Comparison of ENCODE assay signal across 9 mouse cellular contexts in the genomic region with DNA sequence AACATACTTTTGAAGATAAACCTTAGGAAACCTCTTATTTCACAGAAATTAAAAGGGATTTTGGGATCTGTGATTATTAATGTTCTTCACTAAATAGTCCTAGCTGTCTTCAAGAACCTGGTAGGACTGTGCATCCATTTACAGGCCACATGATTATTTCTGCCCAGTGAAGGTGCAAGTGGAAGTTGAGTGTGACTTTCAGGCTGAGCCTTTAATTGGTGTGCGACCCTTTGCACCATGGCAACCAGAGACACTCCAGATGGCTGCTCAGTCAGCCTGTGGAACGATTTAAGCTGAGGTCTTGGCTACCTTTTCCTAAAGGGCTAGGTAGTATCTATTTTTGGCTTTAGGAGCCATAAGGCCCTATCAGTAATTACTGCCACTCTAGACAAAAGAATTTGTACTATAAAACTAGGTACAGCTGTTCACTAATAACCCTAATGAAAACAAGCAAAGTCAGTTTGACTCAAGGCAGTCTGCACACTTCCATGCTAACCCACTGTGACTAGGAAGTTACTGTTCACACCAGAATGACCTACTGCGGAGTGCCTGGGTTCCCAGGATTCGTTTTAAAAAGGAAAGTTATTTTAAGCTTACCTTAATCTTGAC. TPM values are rescaled to one million over a fixed set of nuclear protein-coding genes. Genes with fewer than 3 reads are reported as not detected.
DNase-seq lines count a peak whose midpoint lies in the region; ATAC-seq and TF ChIP-seq lines count a peak whose summit lies in the region.
"Had no signal": no experiment of that assay in that cellular context is flagged by ENCODE, and none has a peak within 500 bp of the region (broad histone marks: within the 10 kb centered on the region; RNA-seq: fewer than 3 reads in every experiment).

No protein-coding gene starts in this region.

- no peak overlapping the region for H3K9ac ChIP-seq in forebrain, embryonic 12.5 days
- H3K9ac ChIP-seq in forebrain, postnatal 0 days = no peak overlapping the region
- peak overlapping the region; percentile 28; the same call in 1 of the 2 replicates for H3K9ac ChIP-seq in liver, adult 2 months (ENCODE audit: low read depth, low read length)
- H3K9ac ChIP-seq in embryonic facial prominence, embryonic 11.5 days (replicated peaks; ENCODE audit: low read length) = no peak overlapping the region
- no peak overlapping the region for H3K9ac ChIP-seq in liver, embryonic 14.5 days (replicated peaks)

- no peak for TF ChIP-seq POLR2A in liver, adult 2 months (IDR thresholded peaks at IDR 0.05; ENCODE audit: extremely low read depth, insufficient read depth, low read length)
- TF ChIP-seq POLR2A in thymus, adult 2 months (IDR thresholded peaks at IDR 0.05; ENCODE audit: control insufficient read depth, extremely low read depth, insufficient read depth, low read length, poor library complexity) = no peak

- H3K4me1 ChIP-seq in forebrain, embryonic 12.5 days = peaks cover 59% of the 10 kb centered on the region
- peaks cover 6% of the 10 kb centered on the region; the same call in 1 of the 2 replicates for H3K4me1 ChIP-seq in forebrain, postnatal 0 days (ENCODE audit: insufficient read depth)
- H3K4me1 ChIP-seq in liver, adult 2 months (ENCODE audit: control insufficient read depth, insufficient read depth, low read length) = peaks cover 30% of the 10 kb centered on the region
- H3K4me1 ChIP-seq in embryonic facial prominence, embryonic 11.5 days (ENCODE audit: control insufficient read depth, insufficient read depth, low read length) = peaks cover 5% of the 10 kb centered on the region; the same call in 1 of the 2 replicates
- peaks cover 17 to 26% of the 10 kb centered on the region in 2 experiments for H3K4me1 ChIP-seq in liver, embryonic 14.5 days (replicated peaks; ENCODE audit: control insufficient read depth in 2 of 2, insufficient read depth in 2 of 2, low read length in 1 of 2)
- peaks cover 11% of the 10 kb centered on the region for H3K4me1 ChIP-seq in thymus, adult 2 months (replicated peaks; ENCODE audit: control insufficient read depth, insufficient read depth, low read length)

- H3K4me2 ChIP-seq in forebrain, embryonic 12.5 days = peak overlapping the region; percentile 88; the same call in 1 of the 2 replicates
- no peak overlapping the region for H3K4me2 ChIP-seq in forebrain, postnatal 0 days (ENCODE audit: low read depth)
- peak overlapping the region; percentile 61; the same call in 1 of the 2 replicates for H3K4me2 ChIP-seq in embryonic facial prominence, embryonic 11.5 days (ENCODE audit: low read depth, low read length)
- peak overlapping the region; percentile 90 for H3K4me2 ChIP-seq in liver, embryonic 14.5 days (ENCODE audit: low read depth)

- no peak overlapping the region for H3K4me3 ChIP-seq in forebrain, embryonic 12.5 days (replicated peaks)
- no peak overlapping the region for H3K4me3 ChIP-seq in forebrain, postnatal 0 days (ENCODE audit: low read depth, low read length)
- no peak overlapping the region for H3K4me3 ChIP-seq in liver, adult 2 months (ENCODE audit: insufficient read depth, low read depth, low read length)
- H3K4me3 ChIP-seq in embryonic facial prominence, embryonic 11.5 days (ENCODE audit: low read depth, low read length) = no peak overlapping the region; the same call in 1 of the 2 replicates
- no peak overlapping the region; a peak in 1 of 4 replicates for H3K4me3 ChIP-seq in liver, embryonic 14.5 days (ENCODE audit: insufficient read depth in 1 of 2, low read depth in 2 of 2, low read length in 2 of 2)
- no peak overlapping the region for H3K4me3 ChIP-seq in thymus, adult 2 months (ENCODE audit: control insufficient read depth, insufficient read depth, low read length)

- H3K27ac ChIP-seq in forebrain, embryonic 12.5 days = no peak overlapping the region
- H3K27ac ChIP-seq in forebrain, postnatal 0 days (ENCODE audit: low read depth, low read length) = no peak overlapping the region
- no peak overlapping the region for H3K27ac ChIP-seq in liver, adult 2 months (replicated peaks; ENCODE audit: insufficient read depth, low read depth, low read length)
- no peak overlapping the region for H3K27ac ChIP-seq in embryonic facial prominence, embryonic 11.5 days (replicated peaks; ENCODE audit: low read depth, low read length)
- no peak overlapping the region for H3K27ac ChIP-seq in liver, embryonic 14.5 days
- H3K27ac ChIP-seq in thymus, adult 2 months (ENCODE audit: control insufficient read depth, insufficient read depth, low read length) = no peak overlapping the region

- TF ChIP-seq EP300 in liver, embryonic 14.5 days (IDR thresholded peaks at IDR 0.05; ENCODE audit: low read depth) = no peak

- ATAC-seq in forebrain, embryonic 12.5 days (ENCODE audit: low FRiP score) = no peak
- no peak for ATAC-seq in forebrain, postnatal 0 days
- ATAC-seq in embryonic facial prominence, embryonic 11.5 days (replicated peaks; ENCODE audit: insufficient number of reproducible peaks, low FRiP score, low TSS enrichment, low read depth) = no peak
- no peak for ATAC-seq in liver, embryonic 14.5 days (ENCODE audit: insufficient read depth)

- no peaks in the 10 kb centered on the region for H3K9me3 ChIP-seq in forebrain, embryonic 12.5 days
- H3K9me3 ChIP-seq in forebrain, postnatal 0 days (ENCODE audit: low read length) = no peaks in the 10 kb centered on the region
- no peaks in the 10 kb centered on the region for H3K9me3 ChIP-seq in embryonic facial prominence, embryonic 11.5 days (replicated peaks; ENCODE audit: control insufficient read depth, low read length)
- H3K9me3 ChIP-seq in liver, embryonic 14.5 days (ENCODE audit: control insufficient read depth, low read length) = no peaks in the 10 kb centered on the region

- no peak for TF ChIP-seq CTCF in forebrain, postnatal 0 days (IDR thresholded peaks at IDR 0.05; ENCODE audit: low read depth)
- TF ChIP-seq CTCF in liver, adult 2 months (IDR thresholded peaks at IDR 0.05; ENCODE audit: low read depth, low read length) = no peak
- TF ChIP-seq CTCF in liver, embryonic 14.5 days (IDR thresholded peaks at IDR 0.05; ENCODE audit: low read depth) = no peak
- TF ChIP-seq CTCF in thymus, adult 2 months (IDR thresholded peaks at IDR 0.05; ENCODE audit: borderline replicate concordance, control insufficient read depth, extremely low read depth, insufficient read depth, low read length, poor library complexity) = no peak

- WGBS in forebrain, embryonic 12.5 days = 69% methylated on average over 4 of the region's 4 CpGs
- 49% methylated on average over 4 of the region's 4 CpGs for WGBS in forebrain, postnatal 0 days
- WGBS in liver, adult 2 months = 28% methylated on average over 4 of the region's 4 CpGs
- WGBS in embryonic facial prominence, embryonic 11.5 days = 56% methylated on average over 4 of the region's 4 CpGs
- 73% methylated on average over 4 of the region's 4 CpGs for WGBS in liver, embryonic 14.5 days (ENCODE audit: insufficient replicate concordance)
- 88% methylated on average over 4 of the region's 4 CpGs for WGBS in thymus, adult 2 months

- no peaks in the 10 kb centered on the region for H3K27me3 ChIP-seq in forebrain, embryonic 12.5 days
- no peaks in the 10 kb centered on the region for H3K27me3 ChIP-seq in forebrain, postnatal 0 days (ENCODE audit: insufficient read depth, low read length)
- H3K27me3 ChIP-seq in liver, adult 2 months (ENCODE audit: control insufficient read depth, insufficient read depth, low read length) = no peaks in the 10 kb centered on the region
- H3K27me3 ChIP-seq in embryonic facial prominence, embryonic 11.5 days (ENCODE audit: control insufficient read depth, insufficient read depth, low read length) = no peaks in the 10 kb centered on the region
- H3K27me3 ChIP-seq in liver, embryonic 14.5 days (ENCODE audit: control insufficient read depth, insufficient read depth, low read length) = no peaks in the 10 kb centered on the region
- H3K27me3 ChIP-seq in thymus, adult 2 months (ENCODE audit: control insufficient read depth, insufficient read depth, low read length) = no peaks in the 10 kb centered on the region

- no peak for DNase-seq in forebrain, postnatal 0 days
- DNase-seq in liver, adult 2 months (ENCODE audit: extremely low read depth, low read depth, low spot score) = peak; percentile 22
- no peak for DNase-seq in liver
- peak; percentile 42 for DNase-seq in embryonic facial prominence, embryonic 11.5 days (ENCODE audit: low spot score)
- DNase-seq in liver, embryonic 14.5 days (ENCODE audit: low read depth in 3 of 3, low spot score in 3 of 3) = no peak
- no peak for DNase-seq in thymus, adult 2 months
- DNase-seq in layer of hippocampus, postnatal 10 days (ENCODE audit: low spot score in 2 of 2) = no peak
- DNase-seq: right cerebral cortex, adult 18-20 months had no signal

- H3K79me2 ChIP-seq in liver, adult 2 months (ENCODE audit: control insufficient read depth, insufficient read depth, low read length) = peaks cover 20% of the 10 kb centered on the region; the same call in 1 of the 2 replicates

- H3K36me3 ChIP-seq in forebrain, embryonic 12.5 days (replicated peaks) = peaks cover 58% of the 10 kb centered on the region
- peaks cover 48% of the 10 kb centered on the region for H3K36me3 ChIP-seq in forebrain, postnatal 0 days (ENCODE audit: insufficient read depth)
- H3K36me3 ChIP-seq in liver, adult 2 months (ENCODE audit: control insufficient read depth, insufficient read depth, low read length) = peaks cover 63% of the 10 kb centered on the region
- peaks cover 17% of the 10 kb centered on the region for H3K36me3 ChIP-seq in embryonic facial prominence, embryonic 11.5 days (replicated peaks; ENCODE audit: control insufficient read depth, insufficient read depth, low read depth, low read length)
- peaks cover 57% of the 10 kb centered on the region for H3K36me3 ChIP-seq in liver, embryonic 14.5 days (replicated peaks; ENCODE audit: control insufficient read depth, insufficient read depth, low read depth)
- H3K36me3 ChIP-seq in thymus, adult 2 months (ENCODE audit: control insufficient read depth, insufficient read depth, low read length) = peaks cover 52% of the 10 kb centered on the region

RNA-seq across cellular contexts. Expression of a gene that starts 2.9 kb away (rescaled TPM):
- 468 and 481 TPM in 2 replicates for polyA plus RNA-seq in forebrain, embryonic 12.5 days (2016; fragmentation: Nextera tagmentation; extraction: Ambion mirVana)
- 177 and 196 TPM in 2 replicates for total RNA-seq in forebrain, postnatal 0 days (2014; rRNA removed)
- polyA plus RNA-seq in forebrain, postnatal 0 days (2015; fragmentation: Nextera tagmentation; extraction: Ambion mirVana) = 172 and 189 TPM in 2 replicates
- total RNA-seq in liver, adult 2 months (2014; rRNA removed) = 777 and 830 TPM in 2 replicates
- polyA plus RNA-seq in liver, adult 2 months (2012; rRNA removed) = 78.7 and 83.0 TPM in 2 replicates
- polyA plus RNA-seq in embryonic facial prominence, embryonic 11.5 days (2014; fragmentation: Nextera tagmentation; extraction: Ambion mirVana) = 577 and 673 TPM in 2 replicates
- 62.3 and 140 TPM in 2 replicates for polyA plus RNA-seq in liver, embryonic 14.5 days (2012; rRNA removed)
- 214 and 222 TPM in 2 replicates for polyA plus RNA-seq in liver, embryonic 14.5 days (2014; fragmentation: Nextera tagmentation; extraction: Ambion mirVana)
- 34.6 and 38.1 TPM in 2 replicates for polyA plus RNA-seq in thymus, adult 2 months (2012; rRNA removed)
- 100 to 1,000 TPM; 263 to 275 TPM for total RNA-seq in layer of hippocampus, postnatal 10 days (2021)

RNA-seq across cellular contexts. Expression of a gene that starts 3.2 kb away (rescaled TPM):
- 2.9 and 3.0 TPM in 2 replicates for polyA plus RNA-seq in forebrain, embryonic 12.5 days (2016; fragmentation: Nextera tagmentation; extraction: Ambion mirVana)
- total RNA-seq in forebrain, postnatal 0 days (2014; rRNA removed) = 0.92 and 1.6 TPM in 2 replicates
- 0.72 and 1.2 TPM in 2 replicates for polyA plus RNA-seq in forebrain, postnatal 0 days (2015; fragmentation: Nextera tagmentation; extraction: Ambion mirVana)
- total RNA-seq in liver, adult 2 months (2014; rRNA removed) = 0.87 and 1.0 TPM in 2 replicates
- 0.77 and 1.1 TPM in 2 replicates for polyA plus RNA-seq in liver, adult 2 months (2012; rRNA removed)
- 1.6 and 2.0 TPM in 2 replicates for polyA plus RNA-seq in embryonic facial prominence, embryonic 11.5 days (2014; fragmentation: Nextera tagmentation; extraction: Ambion mirVana)
- 0.70 and 1.0 TPM in 2 replicates for polyA plus RNA-seq in liver, embryonic 14.5 days (2012; rRNA removed)
- 0.34 and 0.39 TPM in 2 replicates for polyA plus RNA-seq in liver, embryonic 14.5 days (2014; fragmentation: Nextera tagmentation; extraction: Ambion mirVana)
- 0.93 and 1.0 TPM in 2 replicates for polyA plus RNA-seq in thymus, adult 2 months (2012; rRNA removed)
- total RNA-seq in layer of hippocampus, postnatal 10 days (2021) = 1 to 10 TPM; 1.2 to 1.4 TPM

Comparison
In these comparisons a context has a peak if more than half of its experiments do, and no peak if none do; other contexts are left out.
1. DNase-seq: peak in liver, adult 2 months (single experiment) and embryonic facial prominence, embryonic 11.5 days (single experiment); none in forebrain, postnatal 0 days (single experiment), liver (single experiment), liver, embryonic 14.5 days (0 of 3), thymus, adult 2 months (single experiment) and layer of hippocampus, postnatal 10 days (0 of 2).